Mouse (Mus musculus) thymus, postnatal 10 days (tissue): ENCODE measurements around the gene Tmc6.
A peak's percentile ranks its signal among the peaks of the same experiment; 100 is the strongest.

ENCODE experiments used
- DNase-seq, 2 experiments: peaks; one replicate each; pipeline ENCODE4 v3.0.0; 2021; ENCODE audit warnings: low spot score in 2 of 2

Tmc6 gene

GRCm38 (mm10) chr11:117755891-117756290 is 26.1 kb downstream of the Tmc6 start:
- DNase-seq = no peak

GRCm38 (mm10) chr11:117751544-117751943 is 30.5 kb downstream of the Tmc6 start:
- DNase-seq = no peak

GRCm38 (mm10) chr11:117749414-117749813 is 32.6 kb downstream of the Tmc6 start:
- DNase-seq = no peak

GRCm38 (mm10) chr11:117748628-117749027 is 33.4 kb downstream of the Tmc6 start:
- DNase-seq = no peak

- DNase-seq = no peak
These were observed 38.5 kb downstream of the Tmc6 start for GRCm38 (mm10) chr11:117743454-117744030.

GRCm38 (mm10) chr11:117742715-117743114 is 39.3 kb downstream of the Tmc6 start:
- no peak for DNase-seq

GRCm38 (mm10) chr11:117742243-117742642 is 39.8 kb downstream of the Tmc6 start:
- no peak for DNase-seq

GRCm38 (mm10) chr11:117741128-117741527 is 40.9 kb downstream of the Tmc6 start:
- no peak for DNase-seq

- DNase-seq = no peak
These were observed 43.9 kb downstream of the Tmc6 start for GRCm38 (mm10) chr11:117738123-117738522.

GRCm38 (mm10) chr11:117736037-117736689 is 45.8 kb downstream of the Tmc6 start:
- DNase-seq = no peak

- DNase-seq = no peak
These were observed 50.5 kb downstream of the Tmc6 start for GRCm38 (mm10) chr11:117731470-117731869.

- DNase-seq = no peak
These were observed 51.5 kb downstream of the Tmc6 start for GRCm38 (mm10) chr11:117730490-117730838.

GRCm38 (mm10) chr11:117729798-117730489 is 52.1 kb downstream of the Tmc6 start:
- no peak for DNase-seq

- DNase-seq = no peak
These were observed 52.7 kb downstream of the Tmc6 start for GRCm38 (mm10) chr11:117729341-117729740.

GRCm38 (mm10) chr11:117728841-117729240 is 53.2 kb downstream of the Tmc6 start:
- no peak for DNase-seq

- no peak for DNase-seq
These were observed 53.8 kb downstream of the Tmc6 start for GRCm38 (mm10) chr11:117728245-117728644.

- no peak for DNase-seq
These were observed 55.0 kb downstream of the Tmc6 start for GRCm38 (mm10) chr11:117727031-117727430.

GRCm38 (mm10) chr11:117724604-117725301 is 57.2 kb downstream of the Tmc6 start:
- DNase-seq = peak; percentile 14 to 26

GRCm38 (mm10) chr11:117718838-117719237 is 63.2 kb downstream of the Tmc6 start:
- DNase-seq = no peak
